Mouse (Mus musculus) cerebellum, postnatal 14 days (tissue): ENCODE measurements around the gene Atad2b.
A peak's percentile ranks its signal among the peaks of the same experiment; 100 is the strongest.

Experiments used
- DNase-seq, 2 experiments: peaks; one replicate each; pipeline ENCODE4 v3.0.0; 2021; ENCODE audit warnings: mixed read lengths in 2 of 2

Atad2b gene

DNA sequence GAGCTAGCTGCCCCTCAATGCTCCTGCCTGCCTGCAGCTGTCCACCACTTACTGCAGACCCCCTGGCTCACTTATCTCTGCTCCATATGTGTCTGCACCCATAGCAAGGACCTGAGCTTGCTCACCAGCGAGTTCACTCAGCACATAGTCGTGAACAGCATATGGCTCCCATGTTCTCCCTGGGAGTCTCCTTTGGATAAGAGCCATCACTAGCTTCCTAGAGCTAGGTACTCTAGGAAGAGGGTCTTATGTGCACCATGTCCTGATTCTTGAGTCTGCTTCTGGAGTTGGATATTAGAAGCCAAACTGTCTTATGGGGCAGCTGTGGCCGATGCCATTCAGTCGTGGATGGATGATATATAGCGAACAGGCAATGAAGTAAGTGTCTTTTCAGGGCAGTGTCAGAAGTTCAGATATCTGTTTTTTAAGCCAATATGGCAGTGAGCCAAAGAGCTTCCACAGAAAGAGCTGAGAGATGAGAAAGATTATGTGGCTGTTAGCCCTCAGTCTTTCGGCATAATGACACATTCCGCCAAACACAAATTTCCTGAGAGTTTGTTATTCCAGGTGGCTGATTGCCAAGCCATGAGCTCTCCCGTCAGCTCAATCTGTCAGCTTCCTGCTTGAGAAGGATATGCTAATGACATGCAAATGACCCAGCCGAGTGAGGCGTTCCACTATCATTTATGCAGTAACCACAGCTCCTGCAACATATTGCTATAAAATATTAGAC is 170.8 kb downstream of the Atad2b start:
- peak; percentile 88 to 91 for DNase-seq

DNA sequence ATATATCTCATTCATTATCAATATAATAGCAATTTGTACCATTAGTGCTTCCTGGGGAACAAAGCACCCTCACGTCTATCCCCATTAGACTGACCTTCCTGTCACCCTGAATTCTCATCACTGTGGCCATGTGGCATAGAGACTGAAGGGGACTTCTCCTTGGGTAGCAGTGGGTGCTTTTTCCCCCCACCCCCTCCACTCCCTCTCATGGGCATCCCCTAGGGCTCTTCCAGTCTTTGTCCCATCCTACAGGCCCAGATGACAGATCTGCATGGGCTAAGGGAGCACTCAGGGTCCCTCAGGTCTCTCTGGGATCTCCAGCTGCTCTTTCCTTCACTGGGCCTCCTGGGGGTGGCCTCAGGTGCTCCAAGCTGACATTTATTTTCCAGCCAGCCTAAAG is 171.5 kb downstream of the Atad2b start:
- DNase-seq, result no peak
